Mouse (Mus musculus) forebrain, embryonic 13.5 days (tissue): Measurements from ENCODE around the gene Cdca3. TPM values are rescaled to one million over a fixed set of nuclear protein-coding genes. Genes with fewer than 3 reads are reported as not detected.
"Not testable (repeated sequence)": the region's sequence is repeated elsewhere in the genome, so short reads cannot be mapped to it uniquely, and the experiment has no call there.

ENCODE experiments used
- ATAC-seq: fragments of 200-750 bp; cut with Nextera tagmentation; 2 replicates; pipeline ENCODE4 v1.8.0; 2017
- H3K27ac ChIP-seq: fragments of 300-500 bp; sonication (generic); 2 replicates; pipeline ENCODE4 v1.5.1; 2015; ENCODE audit warnings: inconsistent platforms, mild to moderate bottlenecking, moderate library complexity
- H3K27me3 ChIP-seq: fragments of 300-500 bp; sonication (generic); 2 replicates; pipeline ENCODE4 v1.6.1; 2015; ENCODE audit warnings: mild to moderate bottlenecking, inconsistent platforms
- H3K36me3 ChIP-seq: fragments of 300-500 bp; sonication (generic); 2 replicates; pipeline ENCODE4 v1.6.1; 2015; ENCODE audit warnings: mild to moderate bottlenecking, inconsistent platforms; ENCODE audit not compliant: poor library complexity, severe bottlenecking
- H3K4me1 ChIP-seq: fragments of 300-500 bp; sonication (generic); 2 replicates; pipeline ENCODE4 v1.6.1; 2015; ENCODE audit warnings: inconsistent platforms
- H3K4me2 ChIP-seq: fragments of 300-500 bp; sonication (generic); 2 replicates; pipeline ENCODE4 v1.6.1; 2015; ENCODE audit warnings: inconsistent platforms, mild to moderate bottlenecking, moderate library complexity
- H3K4me3 ChIP-seq: fragments of 300-500 bp; sonication (generic); 2 replicates; pipeline ENCODE4 v1.5.1; 2015; ENCODE audit warnings: mild to moderate bottlenecking, inconsistent platforms
- H3K9ac ChIP-seq: fragments of 300-500 bp; sonication (generic); 2 replicates; pipeline ENCODE4 v1.6.1; 2015; ENCODE audit warnings: mild to moderate bottlenecking, inconsistent platforms
- H3K9me3 ChIP-seq: fragments of 300-500 bp; sonication (generic); replicated peaks from 2 replicates; pipeline ENCODE4 v1.6.1; 2016; ENCODE audit warnings: inconsistent platforms
- WGBS: fragments of 180-500 bp; shearing (Covaris S2); methylation state at CpG from one replicate; pipeline ENCODE4 v1.1.7; 2015; 5-methylcytosine and 5-hydroxymethylcytosine counted together
- polyA plus RNA-seq: library from polyadenylated mRNA; unstranded; fragments of >200 nt; fragmentation: Nextera tagmentation; extraction: Ambion mirVana; gene quantifications from 2 replicates; pipeline ENCODE4 v1.2.1, GENCODE M21; 2015

The Cdca3 gene
- polyA plus RNA-seq, 1 experiment from 2014 or later, result 207 TPM

- Histone ChIP-seq H3K4me1 (peaks cover 15% of the 10 kb centered on the region), H3K27me3 (no peaks in the 10 kb centered on the region), H3K9ac (no peak overlapping the region), H3K36me3 (no peaks in the 10 kb centered on the region), H3K4me2 (no peak overlapping the region), H3K27ac (no peak overlapping the region), H3K4me3 (no peak overlapping the region), H3K9me3 (no peaks in the 10 kb centered on the region)
- WGBS, result 76% methylated on average over 3 of the region's 3 CpGs
- no peak for ATAC-seq
These were observed 26.3 kb upstream of the Cdca3 start for GRCm38 (mm10) chr6:124803061-124803460.

GRCm38 (mm10) chr6:124803691-124804090, 25.7 kb upstream of the Cdca3 start:
- H3K36me3 ChIP-seq, H3K9me3 ChIP-seq, H3K27ac ChIP-seq, H3K9ac ChIP-seq, H3K27me3 ChIP-seq, ATAC-seq, H3K4me2 ChIP-seq, H3K4me3 ChIP-seq: not testable (repeated sequence)
- H3K4me1 ChIP-seq, result peaks cover 21% of the 10 kb centered on the region
- WGBS, result 98% methylated on average over 4 of the region's 4 CpGs

GRCm38 (mm10) chr6:124804341-124804740, 25.0 kb upstream of the Cdca3 start:
- Histone ChIP-seq H3K27me3 (no peaks in the 10 kb centered on the region), H3K36me3 (no peaks in the 10 kb centered on the region), H3K4me1 (peaks cover 27% of the 10 kb centered on the region), H3K4me2 (no peak overlapping the region), H3K9ac (no peak overlapping the region), H3K27ac (no peak overlapping the region), H3K9me3 (no peaks in the 10 kb centered on the region), H3K4me3 (no peak overlapping the region)
- ATAC-seq, result no peak
- 91% methylated on average over 3 of the region's 3 CpGs for WGBS

GRCm38 (mm10) chr6:124805341-124806321, 23.7 kb upstream of the Cdca3 start:
- no peaks in the 10 kb centered on the region for H3K9me3 ChIP-seq
- H3K4me2 ChIP-seq, result peak overlapping the region; percentile 72
- peak overlapping the region; percentile 62 for H3K9ac ChIP-seq
- H3K27ac ChIP-seq, result peak overlapping the region; percentile 78
- peak; percentile 81 for ATAC-seq
- H3K4me1 ChIP-seq, result peaks cover 39% of the 10 kb centered on the region
- H3K36me3 ChIP-seq, result peaks cover 6% of the 10 kb centered on the region; the same call in 1 of the 2 replicates
- 2% methylated on average over 34 of the region's 34 CpGs for WGBS
- peak overlapping the region; percentile 39 for H3K4me3 ChIP-seq
- H3K27me3 ChIP-seq, result no peaks in the 10 kb centered on the region

GRCm38 (mm10) chr6:124806446-124807140, 22.8 kb upstream of the Cdca3 start:
- H3K9ac ChIP-seq, result no peak overlapping the region
- 71% methylated on average over 7 of the region's 7 CpGs for WGBS

GRCm38 (mm10) chr6:124807366-124807765, 22.0 kb upstream of the Cdca3 start:
- H3K36me3 ChIP-seq, result peaks cover 23% of the 10 kb centered on the region
- H3K27me3 ChIP-seq, result no peaks in the 10 kb centered on the region
- 90% methylated on average over 4 of the region's 4 CpGs for WGBS
- H3K9ac ChIP-seq, result no peak overlapping the region
- H3K27ac ChIP-seq, result no peak overlapping the region
- no peak overlapping the region for H3K4me3 ChIP-seq
- no peak for ATAC-seq
- H3K4me2 ChIP-seq, result no peak overlapping the region
- H3K9me3 ChIP-seq, result no peaks in the 10 kb centered on the region
- H3K4me1 ChIP-seq, result peaks cover 44% of the 10 kb centered on the region

More at GRCm38 (mm10) chr6:124806446-124807140, 22.8 kb upstream of the Cdca3 start:
- H3K27ac ChIP-seq, result peak overlapping the region; percentile 78
- peak overlapping the region; percentile 39 for H3K4me3 ChIP-seq
- peaks cover 39% of the 10 kb centered on the region for H3K4me1 ChIP-seq
- peak overlapping the region; percentile 72 for H3K4me2 ChIP-seq
- ATAC-seq, result no peak
- H3K27me3 ChIP-seq, result no peaks in the 10 kb centered on the region
- peaks cover 16% of the 10 kb centered on the region for H3K36me3 ChIP-seq
- H3K9me3 ChIP-seq, result no peaks in the 10 kb centered on the region

GRCm38 (mm10) chr6:124807986-124808357, 21.4 kb upstream of the Cdca3 start:
- Histone ChIP-seq H3K4me3 (peak overlapping the region; percentile 50; the same call in 1 of the 2 replicates), H3K27me3 (no peaks in the 10 kb centered on the region), H3K9ac (no peak overlapping the region), H3K4me1 (peaks cover 51% of the 10 kb centered on the region), H3K36me3 (peaks cover 26% of the 10 kb centered on the region), H3K4me2 (peak overlapping the region; percentile 95), H3K27ac (no peak overlapping the region; the same call in 1 of the 2 replicates), H3K9me3 (no peaks in the 10 kb centered on the region)
- ATAC-seq, result no peak
- WGBS, result 87% methylated on average over 6 of the region's 6 CpGs

GRCm38 (mm10) chr6:124808358-124809012, 20.9 kb upstream of the Cdca3 start, which contains the start of gene Spsb2:
Gene Spsb2 (plus strand): TSS chr6:124808661.
- Histone ChIP-seq H3K36me3 (peaks cover 26% of the 10 kb centered on the region), H3K4me3 (peak within 1 kb of the TSS; percentile 50), H3K4me1 (peaks cover 56% of the 10 kb centered on the region), H3K9ac (peak within 1 kb of the TSS; percentile 73), H3K27me3 (no peaks in the 10 kb centered on the region), H3K4me2 (peak within 1 kb of the TSS; percentile 95), H3K27ac (peak within 1 kb of the TSS; percentile 75), H3K9me3 (no peaks in the 10 kb centered on the region)
- 4% methylated on average over 27 of the region's 29 CpGs for WGBS
- peak; percentile 22; the same call in 1 of the 2 replicates for ATAC-seq

GRCm38 (mm10) chr6:124809052-124809774, 20.1 kb upstream of the Cdca3 start:
- peak; percentile 7; the same call in 1 of the 2 replicates for ATAC-seq
- H3K36me3 ChIP-seq, result peaks cover 26% of the 10 kb centered on the region
- WGBS, result under 1% methylated on average over 35 of the region's 35 CpGs

GRCm38 (mm10) chr6:124809775-124810538, 19.4 kb upstream of the Cdca3 start:
- WGBS, result 44% methylated on average over 14 of the region's 14 CpGs
- Histone ChIP-seq H3K9ac (peak overlapping the region; percentile 73), H3K4me2 (peak overlapping the region; percentile 95), H3K36me3 (peaks cover 29% of the 10 kb centered on the region), H3K9me3 (no peaks in the 10 kb centered on the region), H3K27me3 (no peaks in the 10 kb centered on the region), H3K27ac (peak overlapping the region; percentile 75), H3K4me3 (peak overlapping the region; percentile 50), H3K4me1 (peaks cover 64% of the 10 kb centered on the region)
- no peak for ATAC-seq

More at GRCm38 (mm10) chr6:124809052-124809774, 20.1 kb upstream of the Cdca3 start:
- Histone ChIP-seq H3K27me3 (no peaks in the 10 kb centered on the region), H3K9me3 (no peaks in the 10 kb centered on the region), H3K9ac (peak overlapping the region; percentile 73), H3K4me1 (peaks cover 57% of the 10 kb centered on the region), H3K4me3 (peak overlapping the region; percentile 50), H3K27ac (peak overlapping the region; percentile 75), H3K4me2 (peak overlapping the region; percentile 95)
